Mouse (Mus musculus): ENCODE measurements at regions not wholly inside any gene's neighbourhood (a gene's known extent, or its start where the extent isn't known, plus 50 kb on each side); places are given as distances from the start of the nearest gene placed in this dataset.

GRCm38 (mm10) chr14:53847049-53847448 is 406.9 kb downstream of the Dad1 start:
- Histone ChIP-seq H3K36me3 (ENCODE audit: control insufficient read depth, insufficient read depth, low read length) (no peaks in the 10 kb centered on the region), H3K4me1 (ENCODE audit: control insufficient read depth, insufficient read depth, low read length) (no peaks in the 10 kb centered on the region), H3K4me2 (replicated peaks; ENCODE audit: low read depth, low read length, severe bottlenecking) (no peak overlapping the region), H3K4me3 (replicated peaks; ENCODE audit: low read length) (no peak overlapping the region), H3K9ac (ENCODE audit: low read depth, low read length, severe bottlenecking) (no peak overlapping the region), H3K9me3 (ENCODE audit: control insufficient read depth, low read length) (no peaks in the 10 kb centered on the region), H3K27me3 (ENCODE audit: control insufficient read depth, insufficient read depth, low read length) (no peaks in the 10 kb centered on the region), H3K27ac (replicated peaks; ENCODE audit: low read depth, low read length) (no peak overlapping the region)
- DNase-seq (ENCODE audit: low spot score) (no peak), ATAC-seq (ENCODE audit: low FRiP score, low read depth) (no peak)
- WGBS: 66% methylated on average over 7 of the region's 7 CpGs
- TF ChIP-seq POLR2A (IDR thresholded peaks at IDR 0.05; ENCODE audit: borderline replicate concordance, extremely low read depth, insufficient read depth, insufficient read length): no peak

DNA sequence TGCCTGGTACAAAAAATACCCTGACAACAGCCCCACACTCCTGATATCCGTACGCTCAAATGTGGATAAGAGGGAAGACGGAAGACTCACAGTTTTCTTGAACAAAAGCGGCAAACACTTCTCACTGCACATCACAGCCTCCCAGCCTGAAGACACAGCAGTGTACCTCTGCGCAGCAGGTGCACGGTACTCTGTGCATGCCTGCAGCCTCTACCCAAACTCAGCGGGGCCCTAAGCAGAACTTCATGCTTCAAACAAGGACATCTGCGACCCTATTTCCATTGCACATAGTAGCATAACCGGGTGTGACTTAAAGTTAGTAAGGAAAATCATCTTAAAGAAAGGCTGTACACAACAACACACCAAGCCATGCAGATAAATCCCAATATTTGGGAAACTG is 408.3 kb downstream of the Dad1 start:
- DNase-seq (ENCODE audit: low spot score) (no peak), ATAC-seq (ENCODE audit: low FRiP score, low read depth) (no peak)
- no peak overlapping the region for H3K4me2 ChIP-seq (replicated peaks; ENCODE audit: low read depth, low read length, severe bottlenecking)
- H3K27me3 ChIP-seq (ENCODE audit: control insufficient read depth, insufficient read depth, low read length): no peaks in the 10 kb centered on the region
- no peak overlapping the region for H3K9ac ChIP-seq (ENCODE audit: low read depth, low read length, severe bottlenecking)
- no peaks in the 10 kb centered on the region for H3K4me1 ChIP-seq (ENCODE audit: control insufficient read depth, insufficient read depth, low read length)
- H3K4me3 ChIP-seq (replicated peaks; ENCODE audit: low read length): no peak overlapping the region
- no peaks in the 10 kb centered on the region for H3K9me3 ChIP-seq (ENCODE audit: control insufficient read depth, low read length)
- H3K36me3 ChIP-seq (ENCODE audit: control insufficient read depth, insufficient read depth, low read length): no peaks in the 10 kb centered on the region
- H3K27ac ChIP-seq (replicated peaks; ENCODE audit: low read depth, low read length): no peak overlapping the region
- 90% methylated on average over 9 of the region's 9 CpGs for WGBS
- no peak for TF ChIP-seq POLR2A (IDR thresholded peaks at IDR 0.05; ENCODE audit: borderline replicate concordance, extremely low read depth, insufficient read depth, insufficient read length)

DNA sequence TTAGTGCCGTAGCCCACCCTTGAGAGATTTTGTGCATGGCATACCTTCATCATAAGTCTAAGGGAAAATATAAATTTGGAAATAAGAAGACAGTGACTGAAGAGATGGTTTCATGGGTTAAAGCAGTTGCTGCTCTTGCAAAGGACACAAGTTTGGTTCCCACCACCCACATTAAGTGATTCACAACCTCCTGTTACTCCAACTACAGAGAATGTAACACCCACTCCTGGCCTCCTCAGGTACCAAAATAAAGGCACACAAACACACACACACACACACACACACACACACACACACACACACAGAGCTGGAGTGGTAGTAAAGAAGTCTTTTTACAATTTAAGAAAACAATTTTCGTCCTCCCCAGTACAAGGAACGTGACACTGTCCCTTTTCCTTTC is 421.4 kb downstream of the Dad1 start:
- H3K36me3 ChIP-seq (ENCODE audit: control insufficient read depth, insufficient read depth, low read length): no peaks in the 10 kb centered on the region
- ATAC-seq (ENCODE audit: low FRiP score, low read depth) (no peak), DNase-seq (ENCODE audit: low spot score) (no peak)
- H3K9me3 ChIP-seq (ENCODE audit: control insufficient read depth, low read length): no peaks in the 10 kb centered on the region
- H3K9ac ChIP-seq (ENCODE audit: low read depth, low read length, severe bottlenecking): no peak overlapping the region
- H3K4me2 ChIP-seq (replicated peaks; ENCODE audit: low read depth, low read length, severe bottlenecking): no peak overlapping the region
- no peak for TF ChIP-seq POLR2A (IDR thresholded peaks at IDR 0.05; ENCODE audit: borderline replicate concordance, extremely low read depth, insufficient read depth, insufficient read length)
- no peaks in the 10 kb centered on the region for H3K4me1 ChIP-seq (ENCODE audit: control insufficient read depth, insufficient read depth, low read length)
- no peaks in the 10 kb centered on the region for H3K27me3 ChIP-seq (ENCODE audit: control insufficient read depth, insufficient read depth, low read length)
- H3K27ac ChIP-seq (replicated peaks; ENCODE audit: low read depth, low read length): no peak overlapping the region
- WGBS: 66% methylated on average over 3 of the region's 3 CpGs
- no peak overlapping the region for H3K4me3 ChIP-seq (replicated peaks; ENCODE audit: low read length)

DNA sequence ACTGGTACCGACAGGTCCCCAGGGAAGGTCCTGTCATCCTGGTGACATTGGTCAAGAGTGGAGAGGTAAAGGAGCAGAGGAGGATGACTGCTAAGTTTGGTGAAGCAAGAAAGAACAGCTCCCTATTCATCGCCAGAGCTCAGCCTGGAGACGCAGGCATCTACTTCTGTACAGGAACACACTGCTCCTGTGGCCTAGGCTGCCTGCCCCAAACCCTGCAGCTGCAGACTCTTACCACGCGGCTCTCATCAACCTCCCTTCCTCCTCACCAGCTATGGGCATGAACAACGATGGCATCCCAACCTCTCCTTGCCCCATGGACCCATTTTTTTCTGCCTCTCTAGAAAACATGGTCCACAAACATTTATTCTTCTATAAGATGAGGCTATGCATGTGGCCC is 422.3 kb downstream of the Dad1 start:
- TF ChIP-seq POLR2A (IDR thresholded peaks at IDR 0.05; ENCODE audit: borderline replicate concordance, extremely low read depth, insufficient read depth, insufficient read length): no peak
- no peaks in the 10 kb centered on the region for H3K4me1 ChIP-seq (ENCODE audit: control insufficient read depth, insufficient read depth, low read length)
- H3K27ac ChIP-seq (replicated peaks; ENCODE audit: low read depth, low read length): no peak overlapping the region
- no peak overlapping the region for H3K4me2 ChIP-seq (replicated peaks; ENCODE audit: low read depth, low read length, severe bottlenecking)
- 79% methylated on average over 6 of the region's 6 CpGs for WGBS
- no peaks in the 10 kb centered on the region for H3K9me3 ChIP-seq (ENCODE audit: control insufficient read depth, low read length)
- H3K9ac ChIP-seq (ENCODE audit: low read depth, low read length, severe bottlenecking): no peak overlapping the region
- no peak for ATAC-seq (ENCODE audit: low FRiP score, low read depth)
- H3K4me3 ChIP-seq (replicated peaks; ENCODE audit: low read length): no peak overlapping the region
- no peaks in the 10 kb centered on the region for H3K27me3 ChIP-seq (ENCODE audit: control insufficient read depth, insufficient read depth, low read length)
- DNase-seq (ENCODE audit: low spot score): no peak
- H3K36me3 ChIP-seq (ENCODE audit: control insufficient read depth, insufficient read depth, low read length): no peaks in the 10 kb centered on the region

DNA sequence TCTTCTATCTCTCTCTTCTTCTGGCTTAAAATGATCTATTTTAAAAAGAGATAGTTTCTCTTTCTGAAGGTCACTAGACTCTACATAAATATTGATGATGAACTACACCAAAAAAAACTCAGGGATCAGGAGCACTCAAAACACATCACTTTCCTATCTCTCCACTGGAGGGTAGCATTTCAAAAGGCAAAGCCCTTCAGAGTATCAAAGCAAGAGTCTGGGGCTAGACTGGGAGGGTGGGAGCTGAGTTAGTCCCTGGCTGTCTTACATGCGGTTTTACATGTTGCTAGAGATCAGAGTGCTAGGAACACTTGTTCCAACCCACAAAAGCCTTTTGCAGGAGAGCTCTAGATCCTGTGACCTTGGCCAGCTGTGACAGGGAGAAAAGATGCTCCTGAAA is 423.2 kb downstream of the Dad1 start:
- Histone ChIP-seq H3K9ac (ENCODE audit: low read depth, low read length, severe bottlenecking) (no peak overlapping the region), H3K27ac (replicated peaks; ENCODE audit: low read depth, low read length) (no peak overlapping the region), H3K4me1 (ENCODE audit: control insufficient read depth, insufficient read depth, low read length) (no peaks in the 10 kb centered on the region), H3K4me2 (replicated peaks; ENCODE audit: low read depth, low read length, severe bottlenecking) (no peak overlapping the region), H3K4me3 (replicated peaks; ENCODE audit: low read length) (no peak overlapping the region), H3K27me3 (ENCODE audit: control insufficient read depth, insufficient read depth, low read length) (no peaks in the 10 kb centered on the region), H3K36me3 (ENCODE audit: control insufficient read depth, insufficient read depth, low read length) (no peaks in the 10 kb centered on the region), H3K9me3 (ENCODE audit: control insufficient read depth, low read length) (no peaks in the 10 kb centered on the region)
- 39% methylated on average over 1 of the region's 1 CpGs for WGBS
- no peak for TF ChIP-seq POLR2A (IDR thresholded peaks at IDR 0.05; ENCODE audit: borderline replicate concordance, extremely low read depth, insufficient read depth, insufficient read length)
- ATAC-seq (ENCODE audit: low FRiP score, low read depth): no peak
- DNase-seq (ENCODE audit: low spot score): no peak

DNA sequence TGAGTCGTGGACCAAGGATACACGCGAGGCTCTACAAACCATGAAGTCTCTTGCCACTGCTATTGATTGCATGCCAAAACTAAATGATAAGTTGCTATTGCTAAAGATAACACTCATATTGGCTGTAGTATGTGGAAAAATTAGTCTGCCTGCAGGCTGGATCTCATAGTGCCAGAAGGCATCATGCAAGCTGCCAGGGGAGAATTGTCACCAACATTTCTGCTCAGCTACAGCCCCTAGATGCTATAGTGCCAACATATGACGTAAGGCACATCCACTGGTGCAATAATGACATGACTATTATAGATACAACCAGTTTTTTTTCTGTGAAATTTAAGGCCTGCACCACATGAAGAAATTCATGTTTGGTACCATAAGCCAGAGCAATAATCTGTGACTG is 427.1 kb downstream of the Dad1 start:
- Histone ChIP-seq H3K27me3 (ENCODE audit: control insufficient read depth, insufficient read depth, low read length) (no peaks in the 10 kb centered on the region), H3K4me1 (ENCODE audit: control insufficient read depth, insufficient read depth, low read length) (no peaks in the 10 kb centered on the region), H3K4me2 (replicated peaks; ENCODE audit: low read depth, low read length, severe bottlenecking) (no peak overlapping the region), H3K9me3 (ENCODE audit: control insufficient read depth, low read length) (no peaks in the 10 kb centered on the region), H3K27ac (replicated peaks; ENCODE audit: low read depth, low read length) (no peak overlapping the region), H3K36me3 (ENCODE audit: control insufficient read depth, insufficient read depth, low read length) (no peaks in the 10 kb centered on the region), H3K4me3 (replicated peaks; ENCODE audit: low read length) (no peak overlapping the region), H3K9ac (ENCODE audit: low read depth, low read length, severe bottlenecking) (no peak overlapping the region)
- no peak for TF ChIP-seq POLR2A (IDR thresholded peaks at IDR 0.05; ENCODE audit: borderline replicate concordance, extremely low read depth, insufficient read depth, insufficient read length)
- ATAC-seq (ENCODE audit: low FRiP score, low read depth) (no peak), DNase-seq (ENCODE audit: low spot score) (no peak)
- WGBS: 90% methylated on average over 4 of the region's 4 CpGs
